Mouse (Mus musculus): ENCODE data around the gene Gm20388.

GRCm38 (mm10) chr8:122050620-122051019 lies 2140.0 kb downstream of the Gm20388 start:
- TF ChIP-seq CTCF (IDR thresholded peaks at IDR 0.05; ENCODE audit: borderline replicate concordance, extremely low read depth, insufficient read depth, insufficient read length), result no peak
- TF ChIP-seq POLR2A (IDR thresholded peaks at IDR 0.05; ENCODE audit: borderline replicate concordance, extremely low read depth, insufficient read depth, insufficient read length, poor library complexity, severe bottlenecking), result no peak

All from brain, embryonic 14.5 days (tissue).